Mouse (Mus musculus) adrenal gland (tissue): ENCODE measurements around the gene Treml2.
"Not testable (repeated sequence)": the region's sequence is repeated elsewhere in the genome, so short reads cannot be mapped to it uniquely, and the experiment has no call there.

ENCODE experiments used
- intact Hi-C: fragments of 180-260 bp; cut with DNase I; formaldehyde crosslinking; loops from one replicate; pipeline ENCODE4 v1.15.1; 2025

Gene Treml2

GRCm38 (mm10) chr17:48287276-48287675 is 12.0 kb upstream of the Treml2 start:
- intact Hi-C loops, result no loop called here

GRCm38 (mm10) chr17:48293500-48294194 is 5.7 kb upstream of the Treml2 start:
- intact Hi-C loops, result no loop called here

- intact Hi-C loops, result no loop called here
These were observed 458 bp downstream of the Treml2 start for GRCm38 (mm10) chr17:48299756-48300155.

GRCm38 (mm10) chr17:48300199-48300598 is 901 bp downstream of the Treml2 start:
- intact Hi-C loops, result no loop called here

GRCm38 (mm10) chr17:48300861-48301260 is 1.6 kb downstream of the Treml2 start:
- intact Hi-C loops, result no loop called here

GRCm38 (mm10) chr17:48301792-48302191 is 2.5 kb downstream of the Treml2 start:
- intact Hi-C loops, result no loop called here

GRCm38 (mm10) chr17:48312124-48312523 is 12.8 kb downstream of the Treml2 start:
- intact Hi-C loops, result no loop called here

- intact Hi-C loops, result not testable (repeated sequence)
These were observed 16.7 kb downstream of the Treml2 start, which contains the start of gene B430306N03Rik for GRCm38 (mm10) chr17:48315905-48316579. Gene B430306N03Rik (plus strand): TSS chr17:48316141.

- intact Hi-C loops, result no loop called here
These were observed 19.4 kb downstream of the Treml2 start for GRCm38 (mm10) chr17:48318686-48319085.

- intact Hi-C loops, result no loop called here
These were observed 22.0 kb downstream of the Treml2 start for GRCm38 (mm10) chr17:48321279-48321678.

- intact Hi-C loops, result no loop called here
These were observed 23.9 kb downstream of the Treml2 start for GRCm38 (mm10) chr17:48323236-48323635.

- intact Hi-C loops, result no loop called here
These were observed 25.0 kb downstream of the Treml2 start for GRCm38 (mm10) chr17:48324258-48324657.

GRCm38 (mm10) chr17:48325093-48325492 is 25.8 kb downstream of the Treml2 start:
- intact Hi-C loops, result no loop called here

GRCm38 (mm10) chr17:48325638-48326037 is 26.3 kb downstream of the Treml2 start:
- intact Hi-C loops, result no loop called here

- intact Hi-C loops, result no loop called here
These were observed 27.4 kb downstream of the Treml2 start for GRCm38 (mm10) chr17:48326656-48327055.

- intact Hi-C loops, result no loop called here
These were observed 33.2 kb downstream of the Treml2 start for GRCm38 (mm10) chr17:48332524-48332923.

GRCm38 (mm10) chr17:48334186-48334585 is 34.9 kb downstream of the Treml2 start:
- intact Hi-C loops, result no loop called here

GRCm38 (mm10) chr17:48336857-48337256 is 37.6 kb downstream of the Treml2 start:
- intact Hi-C loops, result loop anchor here (1.0 to 5.0 kb wide), 3 partner anchors 62 to 225 kb away; no protein-coding TSS in a partner anchor

- intact Hi-C loops, result no loop called here
These were observed 41.0 kb downstream of the Treml2 start for GRCm38 (mm10) chr17:48340267-48340666.

GRCm38 (mm10) chr17:48341947-48342346 is 42.6 kb downstream of the Treml2 start:
- intact Hi-C loops, result no loop called here

GRCm38 (mm10) chr17:48343065-48343464 is 43.8 kb downstream of the Treml2 start:
- intact Hi-C loops, result no loop called here

GRCm38 (mm10) chr17:48345824-48346223 is 46.5 kb downstream of the Treml2 start:
- intact Hi-C loops, result no loop called here

- intact Hi-C loops, result no loop called here
These were observed 46.9 kb downstream of the Treml2 start, which contains the start of gene Trem2 for GRCm38 (mm10) chr17:48346231-48346630. Gene Trem2 (plus strand): TSS chr17:48346401.
